Mouse (Mus musculus) intestine, embryonic 15.5 days (tissue): Measurements from ENCODE around the gene Olfr1425. TPM values are rescaled to one million over a fixed set of nuclear protein-coding genes. Genes with fewer than 3 reads are reported as not detected.

ENCODE experiments used
- ATAC-seq: fragments of 200-750 bp; cut with Nextera tagmentation; 2 replicates; pipeline ENCODE4 v1.8.0; 2017; ENCODE audit warnings: moderate TSS enrichment, moderate library complexity
- H3K27ac ChIP-seq: fragments of 300-500 bp; sonication (generic); 2 replicates; pipeline ENCODE4 v1.5.1; 2015; ENCODE audit warnings: mild to moderate bottlenecking, inconsistent platforms
- H3K27me3 ChIP-seq: fragments of 300-500 bp; sonication (generic); replicated peaks from 2 replicates; pipeline ENCODE4 v1.6.1; 2015; ENCODE audit warnings: inconsistent platforms
- H3K36me3 ChIP-seq: fragments of 300-500 bp; sonication (generic); 2 replicates; pipeline ENCODE4 v1.6.1; 2015; ENCODE audit warnings: inconsistent platforms
- H3K4me1 ChIP-seq: fragments of 300-500 bp; sonication (generic); replicated peaks from 2 replicates; pipeline ENCODE4 v1.6.1; 2015; ENCODE audit warnings: inconsistent platforms
- H3K4me2 ChIP-seq: fragments of 300-500 bp; sonication (generic); replicated peaks from 2 replicates; pipeline ENCODE4 v1.6.1; 2015; ENCODE audit warnings: mild to moderate bottlenecking, inconsistent platforms
- H3K4me3 ChIP-seq: fragments of 300-500 bp; sonication (generic); replicated peaks from 2 replicates; pipeline ENCODE4 v1.5.1; 2015; ENCODE audit warnings: inconsistent platforms
- H3K9ac ChIP-seq: fragments of 300-500 bp; sonication (generic); 2 replicates; pipeline ENCODE4 v1.6.1; 2015; ENCODE audit warnings: inconsistent platforms
- H3K9me3 ChIP-seq: fragments of 300-500 bp; sonication (generic); 2 replicates; pipeline ENCODE4 v1.6.1; 2016; ENCODE audit warnings: inconsistent platforms
- WGBS: fragments of 180-500 bp; shearing (Covaris S2); methylation state at CpG from one replicate; pipeline ENCODE4 v1.1.7; 2015; 5-methylcytosine and 5-hydroxymethylcytosine counted together
- polyA plus RNA-seq: library from polyadenylated mRNA; unstranded; fragments of >200 nt; fragmentation: Nextera tagmentation; extraction: Ambion mirVana; gene quantifications from 2 replicates; pipeline ENCODE4 v1.2.1, GENCODE M21; 2015

The Olfr1425 gene
- polyA plus RNA-seq, 1 experiment from 2014 or later, result not detected

DNA sequence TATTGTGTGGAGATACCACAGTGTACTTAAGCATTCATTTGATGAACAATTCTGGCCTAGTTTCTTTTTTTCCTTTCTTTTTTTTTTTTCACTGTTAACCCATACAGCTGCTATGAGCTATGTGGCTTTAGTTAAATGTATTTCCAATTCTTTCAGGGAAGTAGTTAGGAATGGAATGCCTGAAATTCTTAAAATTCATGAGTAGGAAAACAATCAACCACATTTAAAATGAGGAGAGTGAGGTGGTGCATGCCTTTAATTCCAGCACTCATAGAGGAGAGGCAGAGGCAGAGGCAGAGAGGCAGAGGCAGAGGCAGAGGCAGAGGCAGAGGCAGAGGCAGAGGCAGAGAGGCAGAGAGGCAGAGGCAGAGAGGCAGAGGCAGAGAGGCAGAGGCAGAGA is 39.8 kb downstream of the Olfr1425 start:
- ATAC-seq, result no peak
- Histone ChIP-seq H3K4me2 (no peak overlapping the region), H3K36me3 (no peaks in the 10 kb centered on the region), H3K4me1 (no peaks in the 10 kb centered on the region), H3K27ac (no peak overlapping the region), H3K4me3 (no peak overlapping the region), H3K9ac (no peak overlapping the region), H3K9me3 (no peaks in the 10 kb centered on the region), H3K27me3 (no peaks in the 10 kb centered on the region)

GRCm38 (mm10) chr19:12026606-12027005 is 50.9 kb downstream of the Olfr1425 start:
- 79% methylated on average over 2 of the region's 2 CpGs for WGBS
- Histone ChIP-seq H3K9ac (no peak overlapping the region), H3K4me1 (no peaks in the 10 kb centered on the region), H3K9me3 (no peaks in the 10 kb centered on the region), H3K4me2 (no peak overlapping the region), H3K27me3 (no peaks in the 10 kb centered on the region), H3K4me3 (no peak overlapping the region), H3K27ac (no peak overlapping the region), H3K36me3 (no peaks in the 10 kb centered on the region)
- no peak for ATAC-seq

DNA sequence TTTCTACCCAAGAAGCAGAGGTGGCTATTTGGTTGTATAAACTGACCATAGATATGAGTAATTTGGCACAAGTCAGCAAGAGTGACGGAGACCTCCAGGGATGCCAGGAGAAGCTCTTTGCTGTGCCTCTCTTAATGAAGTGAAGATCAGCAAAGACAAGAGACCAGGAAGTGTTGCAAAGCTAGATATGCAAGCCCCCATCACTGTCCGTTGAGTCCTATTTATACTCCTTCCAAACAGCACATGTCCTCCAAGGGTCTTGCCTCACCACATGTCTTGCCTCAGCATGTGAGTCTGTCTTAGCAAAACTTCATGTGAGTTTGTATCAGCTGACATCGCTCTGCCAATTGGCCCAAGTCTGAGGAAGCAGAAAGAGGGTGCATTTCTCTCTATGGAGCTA is 52.2 kb downstream of the Olfr1425 start:
- no peak for ATAC-seq
- Histone ChIP-seq H3K27me3 (no peaks in the 10 kb centered on the region), H3K36me3 (no peaks in the 10 kb centered on the region), H3K4me1 (no peaks in the 10 kb centered on the region), H3K27ac (no peak overlapping the region), H3K4me3 (no peak overlapping the region), H3K9me3 (no peaks in the 10 kb centered on the region), H3K9ac (no peak overlapping the region), H3K4me2 (no peak overlapping the region)
- 86% methylated on average over 3 of the region's 3 CpGs for WGBS

DNA sequence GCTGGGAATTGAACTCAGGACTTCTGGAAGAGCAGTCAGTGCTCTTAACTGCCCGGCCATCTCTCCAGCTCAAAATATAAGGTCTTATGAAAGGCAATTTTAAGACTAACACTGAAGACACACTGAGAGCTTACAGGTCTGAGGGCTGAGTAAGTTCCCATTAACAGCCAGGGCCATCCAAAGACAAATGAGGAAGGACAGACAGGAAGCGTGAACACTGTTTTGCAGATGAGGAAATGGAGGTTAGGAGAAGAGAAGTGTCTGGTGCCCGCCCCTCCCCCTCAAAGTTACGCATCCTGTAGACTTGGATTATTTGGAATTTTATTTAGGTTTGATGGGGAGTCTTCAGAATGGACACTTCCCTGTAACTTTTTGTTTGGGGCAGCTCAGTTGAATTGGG is 53.4 kb downstream of the Olfr1425 start:
- no peak for ATAC-seq
- Histone ChIP-seq H3K27ac (no peak overlapping the region), H3K27me3 (no peaks in the 10 kb centered on the region), H3K4me2 (no peak overlapping the region), H3K9ac (no peak overlapping the region), H3K36me3 (no peaks in the 10 kb centered on the region), H3K9me3 (no peaks in the 10 kb centered on the region), H3K4me1 (no peaks in the 10 kb centered on the region), H3K4me3 (no peak overlapping the region)
- WGBS, result 81% methylated on average over 4 of the region's 4 CpGs

Other genes starting within 250 kb of the Olfr1425 start
- not detected in 2 replicates for gene Olfr1417, start 238.5 kb downstream of the Olfr1425 start, polyA plus RNA-seq
- not detected in 2 replicates for gene Olfr1418, start 216.7 kb downstream of the Olfr1425 start, polyA plus RNA-seq
- gene Olfr1419, start 202.6 kb downstream of the Olfr1425 start, polyA plus RNA-seq, result not detected in 2 replicates
- gene Olfr1420, start 191.2 kb downstream of the Olfr1425 start, polyA plus RNA-seq, result not detected in 2 replicates
- 16.7 and 17.4 TPM in 2 replicates for gene Patl1, start 165.3 kb downstream of the Olfr1425 start, polyA plus RNA-seq
- gene Osbp, start 111.8 kb downstream of the Olfr1425 start, polyA plus RNA-seq, result 4.2 and 4.4 TPM in 2 replicates
- not detected in 2 replicates for gene Olfr1423, start 36.4 kb downstream of the Olfr1425 start, polyA plus RNA-seq
- not detected in 2 replicates for gene Olfr1424, start 15.0 kb downstream of the Olfr1425 start, polyA plus RNA-seq
- gene Olfr1426, start 14.3 kb upstream of the Olfr1425 start, polyA plus RNA-seq, result not detected in 2 replicates
- gene Olfr1427, start 25.6 kb upstream of the Olfr1425 start, polyA plus RNA-seq, result not detected in 2 replicates
- not detected in 2 replicates for gene Olfr1428, start 38.2 kb upstream of the Olfr1425 start, polyA plus RNA-seq
- gene Olfr76, start 45.5 kb upstream of the Olfr1425 start, polyA plus RNA-seq, result not detected in 2 replicates
- not detected in 2 replicates for gene Olfr1555-ps1, start 92.4 kb upstream of the Olfr1425 start, polyA plus RNA-seq
- not detected in 2 replicates for gene Olfr1431, start 122.9 kb upstream of the Olfr1425 start, polyA plus RNA-seq
- gene Olfr1432, start 154.9 kb upstream of the Olfr1425 start, polyA plus RNA-seq, result not detected in 2 replicates
- gene Olfr262, start 163.9 kb upstream of the Olfr1425 start, polyA plus RNA-seq, result not detected in 2 replicates
- not detected in 2 replicates for gene Olfr235, start 183.3 kb upstream of the Olfr1425 start, polyA plus RNA-seq
- gene Olfr1434, start 202.1 kb upstream of the Olfr1425 start, polyA plus RNA-seq, result not detected in 2 replicates
- gene Olfr1436, start 221.4 kb upstream of the Olfr1425 start, polyA plus RNA-seq, result not detected in 2 replicates
- gene Olfr1437, start 247.4 kb upstream of the Olfr1425 start, polyA plus RNA-seq, result not detected in 2 replicates